Mouse (Mus musculus) testis, adult 2 months (tissue): ENCODE measurements around the gene Tatdn2.

Experiments
- CTCF ChIP-seq: fragments of 200-500 bp; IDR thresholded peaks from 2 replicates; pipeline ENCODE4 v1.5.1; 2012; ENCODE audit warnings: low read depth, mild to moderate bottlenecking, inconsistent platforms, low read length, moderate library complexity; ENCODE audit not compliant: control insufficient read depth, insufficient read depth, insufficient replicate concordance
- POLR2A ChIP-seq: fragments of 200-500 bp; IDR thresholded peaks from 2 replicates; pipeline ENCODE4 v1.6.1; 2012; ENCODE audit warnings: low read depth, mild to moderate bottlenecking, inconsistent platforms, low read length, moderate library complexity; ENCODE audit not compliant: control insufficient read depth

DNA sequence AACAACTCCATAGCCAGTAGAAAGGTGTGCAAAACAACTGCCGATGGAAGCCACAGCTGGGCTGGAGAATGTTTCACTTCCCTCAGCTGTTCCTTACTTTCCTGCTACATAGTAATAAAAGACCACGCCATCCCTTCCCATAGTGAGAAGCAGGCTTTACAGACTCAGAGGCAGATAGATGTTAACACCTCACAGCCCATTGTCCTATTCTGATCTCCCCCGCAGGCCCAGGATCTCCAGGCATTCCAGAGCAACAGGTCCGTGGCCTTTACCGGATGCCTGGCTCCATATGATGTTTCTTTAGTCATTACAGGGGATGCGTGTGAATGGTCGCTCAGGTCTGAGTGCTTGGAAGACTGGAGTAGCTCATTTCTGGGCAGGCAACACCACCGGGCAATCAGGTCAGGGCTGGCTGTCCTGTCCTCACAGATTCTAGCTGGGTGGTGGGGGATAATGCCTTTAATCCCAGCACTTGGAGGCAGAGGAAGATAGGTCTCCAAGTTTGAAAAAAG, 29.2 kb upstream of the Tatdn2 start:
- TF ChIP-seq CTCF (no peak), POLR2A (no peak)
